Mouse (Mus musculus) CH12.LX (cell line): ENCODE measurements around the gene Gm29133.

Source experiments
- BHLHE40 ChIP-seq: IDR thresholded peaks from 2 replicates; pipeline ENCODE4 v1.6.1; 2011; ENCODE audit warnings: mild to moderate bottlenecking, low read depth, low read length, improper control_type of control experiment
- CTCF ChIP-seq, 2 experiments: IDR thresholded peaks in 1 of 2; conservative IDR thresholded peaks in 1 of 2; 2 replicates each; pipeline ENCODE4 v1.5.1; 2011 to 2012; ENCODE audit warnings: low read depth in 2 of 2, low read length in 2 of 2, improper control_type of control experiment in 1 of 2, inconsistent platforms in 1 of 2, mild to moderate bottlenecking in 1 of 2, moderate library complexity in 1 of 2
- MAFK ChIP-seq: IDR thresholded peaks from 2 replicates; pipeline ENCODE4 v1.6.1; 2011; ENCODE audit warnings: low read length, improper control_type of control experiment; ENCODE audit not compliant: insufficient replicate concordance
- POLR2A ChIP-seq: IDR thresholded peaks from 2 replicates; pipeline ENCODE4 v1.6.1; 2011; ENCODE audit warnings: low read depth, mild to moderate bottlenecking, improper control_type of control experiment, low read length

DNA sequence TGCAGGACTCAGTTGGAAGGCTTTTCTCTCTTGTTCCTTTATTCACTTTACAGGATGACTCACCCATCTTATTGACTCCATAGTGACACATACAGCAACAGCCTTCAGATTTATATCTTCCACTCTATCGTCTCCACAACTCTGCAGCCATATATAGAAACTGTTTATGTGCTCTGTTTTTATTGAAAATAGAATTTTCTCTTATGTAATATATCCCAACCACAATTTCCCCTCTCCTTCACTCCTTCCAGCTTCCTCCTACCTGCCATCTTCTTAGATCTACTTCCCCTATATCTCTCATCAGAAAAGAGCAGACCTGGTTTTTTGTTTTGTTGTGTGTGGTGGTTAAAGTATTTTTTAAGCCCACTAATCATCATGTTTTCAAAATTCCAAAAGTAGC is 76.5 kb downstream of the Gm29133 start:
- TF ChIP-seq BHLHE40, result no peak
- TF ChIP-seq CTCF (conservative IDR thresholded peaks at IDR 0.05 in 1 of 2, IDR thresholded peaks at IDR 0.05 in 1 of 2; ENCODE audit: low read depth in 2 of 2, low read length in 2 of 2), result no peak
- no peak for TF ChIP-seq POLR2A
- no peak for TF ChIP-seq MAFK
